Mouse (Mus musculus) midbrain, embryonic 16.5 days (tissue): ENCODE measurements around the gene Osbpl2. TPM values are rescaled to one million over a fixed set of nuclear protein-coding genes. Genes with fewer than 3 reads are reported as not detected.

Experiments used
- ATAC-seq: fragments of 200-750 bp; cut with Nextera tagmentation; 2 replicates; pipeline ENCODE4 v1.8.0; 2017; ENCODE audit warnings: moderate TSS enrichment
- H3K27ac ChIP-seq: fragments of 300-500 bp; sonication (generic); 2 replicates; pipeline ENCODE4 v1.5.1; 2014; ENCODE audit warnings: mild to moderate bottlenecking, low read length, mixed read lengths
- H3K27me3 ChIP-seq: fragments of 300-500 bp; sonication (generic); 2 replicates; pipeline ENCODE4 v1.6.1; 2014; ENCODE audit warnings: low read depth, low read length, mixed read lengths; ENCODE audit not compliant: control insufficient read depth, insufficient read depth
- H3K36me3 ChIP-seq: fragments of 300-500 bp; sonication (generic); 2 replicates; pipeline ENCODE4 v1.6.1; 2014; ENCODE audit warnings: mild to moderate bottlenecking, low read length, moderate library complexity, mixed read lengths; ENCODE audit not compliant: control insufficient read depth, insufficient read depth
- H3K4me1 ChIP-seq: fragments of 300-500 bp; sonication (generic); 2 replicates; pipeline ENCODE4 v1.6.1; 2014; ENCODE audit warnings: mild to moderate bottlenecking, low read length, mixed read lengths; ENCODE audit not compliant: control insufficient read depth, insufficient read depth
- H3K4me2 ChIP-seq: fragments of 300-500 bp; sonication (generic); 2 replicates; pipeline ENCODE4 v1.6.1; 2014; ENCODE audit warnings: mild to moderate bottlenecking, low read length, mixed read lengths
- H3K4me3 ChIP-seq: fragments of 300-500 bp; sonication (generic); 2 replicates; pipeline ENCODE4 v1.5.1; 2014; ENCODE audit warnings: low read depth, mild to moderate bottlenecking, low read length, moderate library complexity, mixed read lengths
- H3K9ac ChIP-seq: fragments of 300-500 bp; sonication (generic); 2 replicates; pipeline ENCODE4 v1.6.1; 2014; ENCODE audit warnings: low read depth, low read length, mixed read lengths
- H3K9me3 ChIP-seq: fragments of 300-500 bp; sonication (generic); replicated peaks from 2 replicates; pipeline ENCODE4 v1.6.1; 2014; ENCODE audit warnings: mild to moderate bottlenecking, low read length, mixed read lengths; ENCODE audit not compliant: control insufficient read depth, poor library complexity, severe bottlenecking
- WGBS: fragments of 180-500 bp; shearing (Covaris S2); extraction: QIAGEN DNeasy Blood & Tissue Kit; methylation state at CpG from one replicate; pipeline ENCODE4 v1.1.7; 2014; 5-methylcytosine and 5-hydroxymethylcytosine counted together
- microRNA-seq: library from miRNA; unstranded; fragments of <30 nt; microRNA quantifications from one replicate; pipeline ENCODE4, GENCODE M21; 2017
- polyA plus RNA-seq: library from polyadenylated mRNA; unstranded; fragments of >200 nt; fragmentation: Nextera tagmentation; extraction: Ambion mirVana; gene quantifications from 2 replicates; pipeline ENCODE4 v1.2.1, GENCODE M21; 2015

Gene Osbpl2
- polyA plus RNA-seq, 1 experiment from 2014 or later, result 76.1 TPM

DNA sequence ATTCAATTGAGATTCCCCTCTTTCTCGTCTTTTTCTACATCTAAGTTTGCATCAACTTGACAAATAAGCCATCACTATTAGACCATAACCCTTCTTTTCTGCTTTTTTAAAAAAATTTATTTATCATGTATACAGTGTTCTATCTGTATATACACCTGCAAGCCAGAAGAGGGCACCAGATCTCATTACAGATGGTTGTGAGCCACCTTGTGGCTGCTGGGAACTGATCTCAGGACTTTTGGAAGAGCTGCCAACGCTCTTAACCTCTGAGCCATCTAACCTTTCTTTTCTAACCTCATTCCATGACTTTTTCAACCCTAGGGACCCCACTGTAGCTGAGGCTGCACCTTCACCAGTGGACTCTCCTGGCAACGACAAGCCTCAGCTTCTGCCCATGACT lies 93.1 kb downstream of the Osbpl2 start:
- no peaks in the 10 kb centered on the region for H3K36me3 ChIP-seq
- H3K4me2 ChIP-seq, result no peak overlapping the region
- no peak overlapping the region for H3K9ac ChIP-seq
- H3K27me3 ChIP-seq, result no peaks in the 10 kb centered on the region
- no peaks in the 10 kb centered on the region for H3K9me3 ChIP-seq
- no peaks in the 10 kb centered on the region for H3K4me1 ChIP-seq
- WGBS, result 93% methylated on average over 3 of the region's 3 CpGs
- ATAC-seq, result no peak
- H3K27ac ChIP-seq, result no peak overlapping the region
- H3K4me3 ChIP-seq, result no peak overlapping the region

Small RNAs within 50 kb of the gene (microRNA-seq; reads per million reads assigned to microRNA genes)
- gene Mir7005, result not detected

Other genes with a start within 250 kb of the Osbpl2 start
- gene Taf4, start 142.7 kb upstream of the Osbpl2 start, polyA plus RNA-seq, result 3.1 and 3.6 TPM in 2 replicates
- 21.0 and 22.4 TPM in 2 replicates for gene Lsm14b, start 94.3 kb upstream of the Osbpl2 start, polyA plus RNA-seq
- 504 and 541 TPM in 2 replicates for gene Psma7, start 76.9 kb upstream of the Osbpl2 start, polyA plus RNA-seq
- gene Ss18l1, start 76.8 kb upstream of the Osbpl2 start, polyA plus RNA-seq, result 70.4 and 74.3 TPM in 2 replicates
- gene Mtg2, start 48.7 kb upstream of the Osbpl2 start, polyA plus RNA-seq, result 34.9 and 35.7 TPM in 2 replicates
- 3.3 TPM in 2 replicates for gene Hrh3, start 14.8 kb upstream of the Osbpl2 start, polyA plus RNA-seq
- 201 and 206 TPM in 2 replicates for gene Adrm1, start 52.2 kb downstream of the Osbpl2 start, polyA plus RNA-seq
- gene Lama5, start 106.6 kb downstream of the Osbpl2 start, polyA plus RNA-seq, result 1.6 and 2.6 TPM in 2 replicates
- gene Rps21, start 138.1 kb downstream of the Osbpl2 start, polyA plus RNA-seq, result 295 and 298 TPM in 2 replicates
- gene Cables2, start 154.2 kb downstream of the Osbpl2 start, polyA plus RNA-seq, result 24.2 and 25.6 TPM in 2 replicates
- gene Rbbp8nl, start 170.6 kb downstream of the Osbpl2 start, polyA plus RNA-seq, result not detected in 2 replicates
- not detected in 2 replicates for gene Gata5, start 215.4 kb downstream of the Osbpl2 start, polyA plus RNA-seq